Mouse (Mus musculus): Measurements from ENCODE around the gene Impdh2.
A peak's percentile ranks its signal among the peaks of the same experiment; 100 is the strongest.

Gene Impdh2

DNA sequence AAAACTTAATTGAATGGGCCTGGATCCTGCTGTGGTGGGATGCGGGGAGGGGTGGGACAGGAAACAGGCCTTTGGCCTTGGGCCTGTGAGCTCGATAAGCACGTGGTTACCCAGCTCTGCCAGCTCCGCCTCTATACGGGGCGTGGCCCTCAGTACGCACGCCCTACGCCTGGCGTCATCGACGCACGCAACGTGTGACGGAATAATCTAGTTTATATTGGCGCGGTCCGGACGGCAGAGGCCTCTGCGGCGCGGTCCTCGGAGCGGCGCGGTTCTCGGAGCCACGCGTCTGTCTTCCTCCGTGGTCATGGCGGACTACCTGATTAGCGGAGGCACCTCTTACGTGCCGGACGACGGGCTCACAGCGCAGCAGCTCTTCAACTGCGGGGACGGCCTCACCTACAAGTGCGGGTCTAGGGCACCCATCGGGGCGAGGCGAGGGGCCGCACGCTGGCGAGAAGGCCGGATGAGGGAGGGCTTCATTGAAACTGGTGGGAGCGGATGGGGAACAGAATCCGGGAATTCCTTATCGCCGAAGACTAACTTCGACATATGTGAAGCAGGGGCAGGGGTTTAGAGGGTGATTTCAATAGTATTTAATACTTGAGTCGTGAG, at the start of gene Impdh2:
TSS of gene Impdh2 (plus strand) at position 60 of the 615 bp plus-strand sequence.
- peak; percentile 98 for DNase-seq (ENCODE audit: low read depth, low spot score)
- H3K36me3 ChIP-seq (ENCODE audit: control insufficient read depth, insufficient read depth, low read length, poor library complexity, severe bottlenecking), result peaks cover 23% of the 10 kb centered on the region
- H3K27me3 ChIP-seq (ENCODE audit: control insufficient read depth, insufficient read depth, low read length, poor library complexity, severe bottlenecking), result no peaks in the 10 kb centered on the region

DNA sequence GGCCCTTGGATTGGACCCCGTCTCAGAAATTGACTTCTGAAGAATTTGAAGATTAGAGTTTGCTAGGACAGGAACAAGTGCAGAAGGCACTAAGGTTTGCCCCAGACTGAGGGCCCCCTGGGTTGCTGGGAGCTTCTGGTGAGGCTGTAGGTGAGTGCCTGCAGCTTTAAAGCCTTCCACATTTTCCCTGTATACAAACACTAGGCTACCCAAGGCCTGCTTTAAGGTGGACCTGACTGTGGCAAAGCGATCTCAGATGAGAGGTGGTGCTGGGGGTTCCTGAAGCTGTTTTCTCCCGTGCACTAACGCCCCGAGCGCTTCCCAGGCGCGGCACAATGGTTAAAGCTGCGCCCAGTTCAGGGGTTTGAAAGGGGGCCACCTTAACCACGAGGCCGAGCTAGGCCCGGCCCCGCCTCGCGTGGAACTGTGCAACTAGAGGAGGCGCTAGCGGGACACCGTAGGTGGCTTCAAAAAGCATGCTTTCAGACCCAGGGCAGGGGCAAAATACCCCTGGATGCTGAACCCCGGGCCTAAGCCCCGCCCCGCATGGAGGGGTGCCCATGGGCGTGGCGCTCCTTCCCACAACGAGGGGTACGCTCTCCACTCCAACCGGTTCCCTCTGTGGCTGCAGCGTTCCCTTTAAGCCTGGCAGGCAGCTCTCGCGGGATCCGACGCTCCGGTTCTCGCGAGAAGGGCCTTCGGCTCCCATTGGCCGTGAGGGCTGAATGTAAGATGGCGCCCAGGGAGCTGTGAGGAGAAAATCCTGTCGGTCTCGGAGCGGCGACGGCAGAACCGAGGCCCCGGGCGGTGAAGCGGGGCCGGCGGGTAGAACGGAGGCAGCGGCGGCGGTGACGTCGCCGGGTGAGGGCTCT, 43.5 kb upstream of the Impdh2 start, which contains the start of gene Qrich1:
TSS of gene Qrich1 (plus strand) at position 427 of the 872 bp plus-strand sequence.
- peak; percentile 97 for DNase-seq (ENCODE audit: low read depth, low spot score)
- H3K27me3 ChIP-seq (ENCODE audit: control insufficient read depth, insufficient read depth, low read length, poor library complexity, severe bottlenecking), result no peaks in the 10 kb centered on the region
- peaks cover 15% of the 10 kb centered on the region for H3K36me3 ChIP-seq (ENCODE audit: control insufficient read depth, insufficient read depth, low read length, poor library complexity, severe bottlenecking)

DNA sequence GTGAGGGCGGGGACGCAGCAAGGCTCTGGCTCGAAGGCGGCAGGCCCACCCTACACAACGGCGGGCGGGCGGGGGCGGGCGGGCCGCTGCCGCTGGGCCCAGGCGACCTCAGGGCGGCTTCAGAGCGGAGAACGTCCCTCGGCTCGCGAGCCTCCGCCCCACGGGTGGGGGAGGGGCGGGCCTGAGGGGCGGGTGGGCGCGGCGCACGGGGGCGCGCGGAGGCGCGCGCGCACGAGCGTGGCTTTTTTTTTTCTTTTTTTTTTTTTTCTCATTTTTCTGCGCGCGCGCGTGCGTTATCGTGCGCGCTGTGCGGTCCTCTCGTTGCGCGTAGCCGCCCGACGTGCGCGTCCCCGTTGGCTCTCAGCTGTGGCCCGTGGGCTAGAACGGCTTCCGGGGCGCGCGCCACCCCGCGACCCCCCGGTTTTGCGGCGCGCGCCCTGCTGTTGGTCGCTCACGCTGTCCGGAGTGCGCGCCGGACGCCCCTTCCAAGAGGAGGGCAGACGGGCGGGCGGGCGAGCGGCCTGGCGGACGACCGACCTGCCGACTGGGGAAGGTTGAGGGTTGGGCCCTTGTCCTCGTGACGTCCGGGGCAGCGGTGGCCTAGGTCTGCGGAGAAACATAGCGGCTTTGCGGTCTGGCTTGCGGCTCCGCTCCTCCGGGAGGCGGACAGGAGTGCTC, 42.7 kb upstream of the Impdh2 start:
- peaks cover 9% of the 10 kb centered on the region for H3K36me3 ChIP-seq (ENCODE audit: control insufficient read depth, insufficient read depth, low read length, poor library complexity, severe bottlenecking)
- DNase-seq (ENCODE audit: low read depth, low spot score), result peak; percentile 82
- H3K27me3 ChIP-seq (ENCODE audit: control insufficient read depth, insufficient read depth, low read length, poor library complexity, severe bottlenecking), result no peaks in the 10 kb centered on the region

DNA sequence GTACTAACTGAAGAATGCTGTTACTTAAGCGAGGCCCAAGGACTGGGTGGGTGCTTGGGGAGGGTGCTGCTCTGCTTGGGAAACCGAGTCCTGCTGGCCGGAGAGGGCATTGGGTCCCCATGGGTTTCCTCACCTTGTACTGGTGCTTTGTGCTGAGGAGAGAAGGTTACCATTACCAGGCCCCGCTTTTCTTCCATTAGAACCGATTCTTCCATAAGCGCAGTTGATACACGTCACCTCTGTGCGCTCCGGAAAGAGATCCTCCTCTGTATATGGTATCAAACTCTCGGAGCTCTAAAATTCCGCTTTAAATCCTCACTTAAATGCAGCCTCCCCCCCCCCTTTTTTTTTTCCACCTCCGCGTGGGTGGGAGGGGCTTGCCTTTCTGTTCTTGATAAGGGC, 42.2 kb upstream of the Impdh2 start:
- DNase-seq (ENCODE audit: low read depth, low spot score), result peak; percentile 75
- no peaks in the 10 kb centered on the region for H3K27me3 ChIP-seq (ENCODE audit: control insufficient read depth, insufficient read depth, low read length, poor library complexity, severe bottlenecking)
- peaks cover 7% of the 10 kb centered on the region for H3K36me3 ChIP-seq (ENCODE audit: control insufficient read depth, insufficient read depth, low read length, poor library complexity, severe bottlenecking)

DNA sequence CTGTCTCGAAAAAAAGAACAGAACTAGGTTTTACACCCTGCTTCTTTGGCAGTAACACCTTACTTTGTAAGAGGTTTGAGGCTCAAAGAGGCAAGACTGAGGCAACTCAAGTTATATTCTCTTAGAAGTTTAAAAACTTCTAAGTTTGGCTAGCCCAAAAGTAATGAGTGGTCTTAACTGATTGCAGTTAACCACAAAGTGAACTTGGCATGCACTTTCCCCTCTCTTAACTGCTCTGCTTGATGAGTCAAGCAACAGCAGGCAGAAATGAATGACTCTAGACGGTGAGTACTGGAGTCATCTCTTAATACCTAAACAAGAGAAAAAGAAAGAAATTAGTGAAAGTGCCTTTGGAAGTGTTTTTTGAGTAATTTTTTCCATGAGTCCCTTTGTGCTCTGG, 38.5 kb upstream of the Impdh2 start:
- no peaks in the 10 kb centered on the region for H3K27me3 ChIP-seq (ENCODE audit: control insufficient read depth, insufficient read depth, low read length, poor library complexity, severe bottlenecking)
- DNase-seq (ENCODE audit: low read depth, low spot score), result no peak
- H3K36me3 ChIP-seq (ENCODE audit: control insufficient read depth, insufficient read depth, low read length, poor library complexity, severe bottlenecking), result peaks cover 5% of the 10 kb centered on the region; the same call in 1 of the 2 replicates

DNA sequence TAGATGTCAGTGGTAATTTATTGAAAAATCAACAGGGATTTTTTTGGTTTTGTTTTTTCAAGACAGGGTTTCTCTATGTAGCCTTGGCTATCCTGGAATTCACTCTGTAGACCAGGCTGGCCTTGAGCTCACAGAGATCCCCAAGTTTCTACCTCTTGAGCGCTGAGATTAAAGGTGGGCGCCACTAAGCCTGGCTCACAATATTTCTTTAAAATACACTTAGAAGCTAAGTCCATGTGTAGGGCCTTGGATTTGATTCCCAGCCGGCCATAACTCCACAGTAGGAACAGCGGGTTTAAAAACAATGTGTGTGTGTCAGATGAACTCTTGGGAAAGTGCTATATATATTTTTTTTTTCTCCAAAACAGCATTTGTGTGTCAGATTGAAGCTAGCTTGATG, 36.7 kb upstream of the Impdh2 start:
- Histone ChIP-seq H3K27me3 (ENCODE audit: control insufficient read depth, insufficient read depth, low read length, poor library complexity, severe bottlenecking) (no peaks in the 10 kb centered on the region), H3K36me3 (ENCODE audit: control insufficient read depth, insufficient read depth, low read length, poor library complexity, severe bottlenecking) (peaks cover 6% of the 10 kb centered on the region; the same call in 1 of the 2 replicates)
- DNase-seq (ENCODE audit: low read depth, low spot score), result no peak

DNA sequence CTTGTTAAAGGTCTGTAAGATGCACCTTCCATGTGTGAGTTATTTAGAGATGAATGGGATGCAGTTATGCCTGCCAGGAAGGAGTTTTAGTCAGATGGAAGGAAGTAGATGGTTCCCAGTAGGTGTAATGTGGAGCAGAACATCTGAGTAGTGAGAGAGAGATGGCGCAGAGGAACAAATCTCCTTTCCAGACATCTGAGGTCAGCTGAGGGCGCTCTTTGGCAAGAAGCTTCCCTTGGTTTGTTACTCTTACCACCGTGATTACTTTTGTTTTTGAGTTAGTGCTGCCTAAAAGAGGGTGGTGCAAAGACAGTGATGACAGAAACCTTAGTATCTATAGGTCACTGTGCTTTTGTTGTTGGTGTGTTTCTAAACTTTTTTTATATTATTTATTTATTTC, 34.7 kb upstream of the Impdh2 start:
- no peak for DNase-seq (ENCODE audit: low read depth, low spot score)
- Histone ChIP-seq H3K27me3 (ENCODE audit: control insufficient read depth, insufficient read depth, low read length, poor library complexity, severe bottlenecking) (no peaks in the 10 kb centered on the region), H3K36me3 (ENCODE audit: control insufficient read depth, insufficient read depth, low read length, poor library complexity, severe bottlenecking) (peaks cover 14% of the 10 kb centered on the region)

DNA sequence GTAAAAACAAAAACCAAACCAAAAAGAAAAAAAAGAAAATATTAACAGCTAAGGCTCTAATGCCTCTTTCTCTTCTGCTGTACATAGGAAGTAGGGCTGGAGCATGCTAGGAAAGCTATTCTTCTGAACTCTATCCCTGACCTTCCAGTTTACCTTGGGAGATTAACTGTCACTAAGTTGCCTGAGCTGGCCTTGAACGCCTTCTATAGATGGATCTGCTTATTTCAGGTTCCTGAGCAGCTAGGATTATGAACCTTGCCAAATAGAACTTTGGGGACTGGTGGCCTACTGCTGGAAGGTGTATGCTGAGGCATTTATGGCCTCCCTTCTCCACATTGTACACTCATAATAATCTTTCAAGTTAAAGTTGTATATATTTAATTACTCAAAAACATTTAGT, 29.1 kb upstream of the Impdh2 start:
- no peaks in the 10 kb centered on the region for H3K27me3 ChIP-seq (ENCODE audit: control insufficient read depth, insufficient read depth, low read length, poor library complexity, severe bottlenecking)
- peaks cover 25% of the 10 kb centered on the region for H3K36me3 ChIP-seq (ENCODE audit: control insufficient read depth, insufficient read depth, low read length, poor library complexity, severe bottlenecking)
- no peak for DNase-seq (ENCODE audit: low read depth, low spot score)

DNA sequence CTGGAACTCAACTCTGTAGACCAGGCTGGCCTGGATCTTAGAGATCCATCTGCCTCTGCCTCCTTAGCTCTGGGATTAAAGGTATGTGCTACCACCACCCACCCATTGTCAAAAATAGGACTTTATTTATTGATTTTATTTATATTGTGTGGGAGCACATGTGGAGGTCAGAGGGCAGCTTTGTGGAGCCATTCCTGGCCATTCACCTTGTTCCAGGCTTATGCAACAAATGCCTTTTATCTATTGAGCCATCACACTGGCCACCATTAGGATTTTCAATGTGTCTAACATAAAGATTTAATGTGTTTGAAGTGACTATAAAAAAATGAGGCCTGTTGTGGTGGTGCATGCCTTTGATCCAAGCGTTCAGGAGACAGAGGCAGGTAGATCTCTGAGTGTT, 28.6 kb upstream of the Impdh2 start:
- Histone ChIP-seq H3K27me3 (ENCODE audit: control insufficient read depth, insufficient read depth, low read length, poor library complexity, severe bottlenecking) (no peaks in the 10 kb centered on the region), H3K36me3 (ENCODE audit: control insufficient read depth, insufficient read depth, low read length, poor library complexity, severe bottlenecking) (peaks cover 27% of the 10 kb centered on the region)
- no peak for DNase-seq (ENCODE audit: low read depth, low spot score)

DNA sequence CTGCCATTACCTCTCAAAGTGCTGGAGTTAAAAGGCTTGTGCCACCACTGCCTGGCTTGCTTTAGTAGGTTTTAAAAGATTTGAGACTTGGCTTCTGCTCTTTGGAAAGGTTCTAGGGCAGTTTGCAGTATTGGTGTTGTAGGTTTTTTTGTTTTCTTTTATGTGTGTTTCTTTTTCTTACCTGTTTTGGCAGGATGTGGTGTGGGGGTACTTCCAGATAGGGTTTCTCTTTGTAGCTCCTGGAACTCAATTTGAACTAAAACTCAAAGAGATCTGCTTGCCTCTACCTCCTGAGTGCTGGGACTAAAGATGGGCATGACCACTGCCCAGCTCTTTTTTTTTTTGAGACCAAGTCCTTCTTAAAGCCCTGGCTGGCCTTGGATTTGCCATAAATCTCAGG, 19.2 kb upstream of the Impdh2 start:
- Histone ChIP-seq H3K27me3 (ENCODE audit: control insufficient read depth, insufficient read depth, low read length, poor library complexity, severe bottlenecking) (no peaks in the 10 kb centered on the region), H3K36me3 (ENCODE audit: control insufficient read depth, insufficient read depth, low read length, poor library complexity, severe bottlenecking) (peaks cover 31% of the 10 kb centered on the region)
- no peak for DNase-seq (ENCODE audit: low read depth, low spot score)

DNA sequence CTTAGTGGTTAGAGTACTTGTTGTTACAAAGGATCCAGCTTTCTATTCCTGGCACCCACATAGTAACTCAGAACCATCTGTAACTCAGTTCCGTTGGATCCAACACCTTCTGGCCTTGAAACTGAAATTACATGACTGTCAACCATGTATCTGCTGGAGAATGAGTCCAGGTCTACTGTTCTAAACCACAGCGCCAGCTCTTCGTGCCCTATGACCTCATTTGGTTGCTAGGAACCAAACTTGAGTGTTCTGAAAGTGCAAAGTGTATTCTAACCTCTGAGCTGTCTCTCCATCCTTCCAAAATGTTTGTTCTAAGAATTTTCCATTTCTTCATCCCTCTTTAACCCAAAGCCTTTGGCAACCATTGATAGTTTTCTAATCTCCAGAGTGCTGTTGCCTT, 14.1 kb upstream of the Impdh2 start:
- no peak for DNase-seq (ENCODE audit: low read depth, low spot score)
- Histone ChIP-seq H3K36me3 (ENCODE audit: control insufficient read depth, insufficient read depth, low read length, poor library complexity, severe bottlenecking) (peaks cover 32% of the 10 kb centered on the region), H3K27me3 (ENCODE audit: control insufficient read depth, insufficient read depth, low read length, poor library complexity, severe bottlenecking) (no peaks in the 10 kb centered on the region)

DNA sequence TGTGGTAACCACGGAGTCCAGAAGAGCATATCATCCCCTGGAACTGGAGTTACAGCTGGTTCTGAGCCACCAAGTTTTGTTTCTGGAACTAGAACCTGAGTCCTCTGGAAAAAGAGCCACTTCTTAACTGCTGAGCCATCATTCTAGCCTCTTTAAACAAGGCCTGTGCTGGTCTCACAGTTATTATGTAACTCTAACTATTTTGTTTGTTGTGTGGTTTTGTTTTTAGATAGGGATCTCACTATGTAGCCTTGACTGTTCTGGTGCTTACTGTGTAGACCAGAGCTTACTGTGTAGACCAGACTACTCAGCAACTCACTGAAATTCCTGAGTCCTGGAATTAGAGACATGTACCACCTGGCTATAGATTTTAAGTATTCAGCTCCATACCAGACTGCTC, 13.2 kb upstream of the Impdh2 start:
- no peaks in the 10 kb centered on the region for H3K27me3 ChIP-seq (ENCODE audit: control insufficient read depth, insufficient read depth, low read length, poor library complexity, severe bottlenecking)
- DNase-seq (ENCODE audit: low read depth, low spot score), result no peak
- peaks cover 28% of the 10 kb centered on the region for H3K36me3 ChIP-seq (ENCODE audit: control insufficient read depth, insufficient read depth, low read length, poor library complexity, severe bottlenecking)

DNA sequence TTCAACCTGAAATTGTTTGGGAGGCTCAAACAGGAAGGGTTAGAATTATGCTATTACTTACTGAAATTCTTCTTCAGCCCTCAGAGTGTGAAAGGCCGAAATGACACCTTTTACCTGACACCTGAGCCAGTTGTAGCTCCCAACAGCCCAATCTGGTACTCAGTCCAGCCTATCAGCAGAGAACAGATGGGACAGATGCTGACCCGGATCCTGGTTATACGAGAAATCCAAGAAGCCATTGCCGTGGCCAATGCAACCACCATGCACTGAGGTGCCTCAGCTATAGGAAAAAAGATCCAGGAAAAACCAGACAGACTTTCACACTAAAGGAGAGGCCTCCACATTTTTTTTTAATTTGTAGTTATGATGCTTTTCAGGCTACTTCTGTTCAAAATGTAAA, 917 bp upstream of the Impdh2 start:
- Histone ChIP-seq H3K27me3 (ENCODE audit: control insufficient read depth, insufficient read depth, low read length, poor library complexity, severe bottlenecking) (no peaks in the 10 kb centered on the region), H3K36me3 (ENCODE audit: control insufficient read depth, insufficient read depth, low read length, poor library complexity, severe bottlenecking) (peaks cover 24% of the 10 kb centered on the region)
- DNase-seq (ENCODE audit: low read depth, low spot score), result no peak

DNA sequence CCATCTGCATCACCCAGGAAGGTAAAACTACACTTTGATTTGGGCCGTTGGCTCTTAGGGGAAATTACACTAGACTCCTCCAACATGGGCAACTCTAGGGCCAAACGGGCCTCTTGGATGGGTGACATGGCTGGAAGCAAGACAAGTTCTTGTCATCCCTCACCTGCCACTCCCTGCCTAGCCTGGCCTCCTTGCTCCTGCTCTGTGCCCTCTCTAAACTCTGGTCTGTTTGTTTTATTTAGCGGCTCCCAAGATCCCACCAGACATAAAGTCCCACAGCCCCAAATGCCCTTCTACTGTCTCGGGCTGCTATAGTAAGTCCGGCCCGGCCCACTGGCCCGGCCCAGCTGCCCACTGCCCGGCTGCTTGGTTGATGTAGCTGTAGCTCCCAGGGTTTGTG, 3.6 kb downstream of the Impdh2 start:
- Histone ChIP-seq H3K27me3 (ENCODE audit: control insufficient read depth, insufficient read depth, low read length, poor library complexity, severe bottlenecking) (no peaks in the 10 kb centered on the region), H3K36me3 (ENCODE audit: control insufficient read depth, insufficient read depth, low read length, poor library complexity, severe bottlenecking) (peaks cover 11% of the 10 kb centered on the region; the same call in 1 of the 2 replicates)
- no peak for DNase-seq (ENCODE audit: low read depth, low spot score)

DNA sequence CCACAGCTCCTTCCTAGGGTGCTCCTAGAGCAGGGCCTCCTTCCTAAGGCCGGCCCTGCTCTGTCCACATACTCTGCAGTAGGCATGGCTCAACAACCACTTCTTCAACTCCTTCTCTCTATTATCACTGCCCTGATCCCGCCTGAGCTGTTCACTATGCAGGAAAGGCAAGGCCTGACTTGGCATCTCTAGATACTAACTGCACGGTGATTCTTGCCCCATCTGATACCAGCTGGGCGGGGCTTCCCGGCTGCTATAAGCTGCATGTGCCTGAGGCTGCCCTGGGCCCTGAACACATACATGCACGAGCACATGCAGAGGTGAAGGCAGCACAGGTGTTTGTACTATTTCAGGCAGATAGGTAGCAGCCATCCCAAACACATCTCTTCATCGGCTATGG, 4.0 kb downstream of the Impdh2 start:
- DNase-seq (ENCODE audit: low read depth, low spot score), result no peak
- Histone ChIP-seq H3K27me3 (ENCODE audit: control insufficient read depth, insufficient read depth, low read length, poor library complexity, severe bottlenecking) (no peaks in the 10 kb centered on the region), H3K36me3 (ENCODE audit: control insufficient read depth, insufficient read depth, low read length, poor library complexity, severe bottlenecking) (peaks cover 10% of the 10 kb centered on the region; the same call in 1 of the 2 replicates)

All from splenic B cell, adult 2 months (primary cell).